Comparison of ENCODE assay signal across 17 mouse cellular contexts in genomic region chr9:64255422-64255821, GRCm38 (mm10). TPM values are rescaled to one million over a fixed set of nuclear protein-coding genes. Genes with fewer than 3 reads are reported as not detected.
"Had no signal": no experiment of that assay in that cellular context is flagged by ENCODE, and none has a peak within 500 bp of the region (broad histone marks: within the 10 kb centered on the region; RNA-seq: fewer than 3 reads in every experiment).

No protein-coding gene starts in this region.

- DNase-seq: lung, adult 18-20 months; lung, embryonic 14.5 days; lung, postnatal 10 days; lung, postnatal 4 days; midbrain, embryonic 14.5 days; right cerebral cortex, postnatal 25 days; right cerebral cortex, postnatal 4 days; spleen, adult 18-20 months; thymus, adult 18-20 months; thymus, postnatal 25 days; thymus, postnatal 4 days had no signal

- H3K36me3 ChIP-seq: midbrain, embryonic 10.5 days; midbrain, embryonic 12.5 days; neural tube, embryonic 13.5 days; neural tube, embryonic 15.5 days had no signal

- H3K4me3 ChIP-seq: midbrain, embryonic 10.5 days; midbrain, embryonic 12.5 days; myocyte; neural tube, embryonic 13.5 days; neural tube, embryonic 15.5 days had no signal

- H3K27me3 ChIP-seq: midbrain, embryonic 12.5 days; neural tube, embryonic 13.5 days; neural tube, embryonic 15.5 days had no signal

- H3K9me3 ChIP-seq: midbrain, embryonic 10.5 days; midbrain, embryonic 12.5 days; neural tube, embryonic 13.5 days; neural tube, embryonic 15.5 days had no signal

- H3K27ac ChIP-seq: midbrain, embryonic 10.5 days; midbrain, embryonic 12.5 days; neural tube, embryonic 13.5 days; neural tube, embryonic 15.5 days had no signal

- H3K9ac ChIP-seq: lung, embryonic 14.5 days; midbrain, embryonic 12.5 days; neural tube, embryonic 13.5 days; neural tube, embryonic 15.5 days had no signal

RNA-seq across cellular contexts. Expression of gene Uchl4, which starts 20.4 kb away (rescaled TPM):
- polyA plus RNA-seq: small intestine, adult 2 months had no signal
